Mouse (Mus musculus) midbrain, embryonic 13.5 days (tissue): ENCODE results near the gene Myrip. TPM values are rescaled to one million over a fixed set of nuclear protein-coding genes. Genes with fewer than 3 reads are reported as not detected.

Experiments
- ATAC-seq: fragments of 200-750 bp; cut with Nextera tagmentation; 2 replicates; pipeline ENCODE4 v1.8.0; 2017; ENCODE audit warnings: mild to moderate bottlenecking, moderate TSS enrichment, moderate library complexity
- H3K27ac ChIP-seq: fragments of 300-500 bp; sonication (generic); 2 replicates; pipeline ENCODE4 v1.5.1; 2015; ENCODE audit warnings: inconsistent platforms, mild to moderate bottlenecking, moderate library complexity
- H3K27me3 ChIP-seq: fragments of 300-500 bp; sonication (generic); 2 replicates; pipeline ENCODE4 v1.6.1; 2015; ENCODE audit warnings: mild to moderate bottlenecking, inconsistent platforms
- H3K36me3 ChIP-seq: fragments of 300-500 bp; sonication (generic); 2 replicates; pipeline ENCODE4 v1.6.1; 2015; ENCODE audit warnings: mild to moderate bottlenecking, inconsistent platforms
- H3K4me1 ChIP-seq: fragments of 300-500 bp; sonication (generic); replicated peaks from 2 replicates; pipeline ENCODE4 v1.6.1; 2015; ENCODE audit warnings: inconsistent platforms
- H3K4me2 ChIP-seq: fragments of 300-500 bp; sonication (generic); replicated peaks from 2 replicates; pipeline ENCODE4 v1.6.1; 2015; ENCODE audit warnings: moderate library complexity, mild to moderate bottlenecking, inconsistent platforms
- H3K4me3 ChIP-seq: fragments of 300-500 bp; sonication (generic); replicated peaks from 2 replicates; pipeline ENCODE4 v1.5.1; 2015; ENCODE audit warnings: mild to moderate bottlenecking, inconsistent platforms
- H3K9ac ChIP-seq: fragments of 300-500 bp; sonication (generic); replicated peaks from 2 replicates; pipeline ENCODE4 v1.6.1; 2015; ENCODE audit warnings: mild to moderate bottlenecking, inconsistent platforms
- H3K9me3 ChIP-seq: fragments of 300-500 bp; sonication (generic); 2 replicates; pipeline ENCODE4 v1.6.1; 2016; ENCODE audit warnings: mild to moderate bottlenecking, inconsistent platforms
- WGBS: fragments of 180-500 bp; shearing (Covaris S2); methylation state at CpG from one replicate; pipeline ENCODE4 v1.1.7; 2015; 5-methylcytosine and 5-hydroxymethylcytosine counted together
- polyA plus RNA-seq: library from polyadenylated mRNA; unstranded; fragments of >200 nt; fragmentation: Nextera tagmentation; extraction: Ambion mirVana; gene quantifications from 2 replicates; pipeline ENCODE4 v1.2.1, GENCODE M21; 2015

The Myrip gene
- polyA plus RNA-seq, 1 experiment from 2014 or later = 2.5 TPM

DNA sequence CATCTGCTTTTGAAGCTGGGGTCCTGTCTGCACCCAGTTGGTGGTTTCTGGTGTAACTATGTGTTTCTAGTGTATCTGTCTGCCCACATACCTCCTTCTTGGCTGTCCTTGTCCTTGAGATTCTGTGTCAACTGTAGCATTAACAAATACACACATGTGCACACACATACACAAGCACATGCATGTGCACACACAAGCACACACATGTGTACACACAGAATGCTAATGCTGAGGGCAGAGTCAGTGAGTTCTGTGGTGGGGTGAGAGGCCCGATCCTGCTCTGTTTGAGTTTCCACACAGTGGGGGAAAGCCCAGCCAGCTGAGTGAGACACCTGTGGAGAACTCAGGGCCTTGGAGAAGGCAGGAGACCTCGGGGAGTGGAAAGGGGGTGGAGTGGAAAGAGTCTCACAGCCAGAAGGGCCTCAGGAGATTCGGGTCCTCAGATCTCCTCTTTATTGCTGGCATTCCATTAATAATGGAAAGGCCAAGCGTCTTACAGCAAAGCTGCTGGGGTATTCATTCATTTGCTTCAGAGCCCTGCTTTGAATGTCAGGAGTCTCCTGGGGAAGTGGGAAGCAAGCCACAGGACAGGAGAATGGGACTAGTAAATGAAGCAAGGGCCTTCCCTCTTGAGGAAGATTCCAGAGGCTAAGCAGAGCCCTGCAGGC lies 41.9 kb downstream of the Myrip start:
- Histone ChIP-seq H3K36me3 (no peaks in the 10 kb centered on the region), H3K4me3 (no peak overlapping the region), H3K27ac (peak overlapping the region; percentile 67), H3K4me1 (peaks cover 29% of the 10 kb centered on the region), H3K9me3 (no peaks in the 10 kb centered on the region), H3K9ac (no peak overlapping the region), H3K27me3 (no peaks in the 10 kb centered on the region), H3K4me2 (no peak overlapping the region)
- 0 out of 2 replicates have a peak, but pooled peaks have one; percentile 32 for ATAC-seq
- 21% methylated on average over 4 of the region's 4 CpGs for WGBS

DNA sequence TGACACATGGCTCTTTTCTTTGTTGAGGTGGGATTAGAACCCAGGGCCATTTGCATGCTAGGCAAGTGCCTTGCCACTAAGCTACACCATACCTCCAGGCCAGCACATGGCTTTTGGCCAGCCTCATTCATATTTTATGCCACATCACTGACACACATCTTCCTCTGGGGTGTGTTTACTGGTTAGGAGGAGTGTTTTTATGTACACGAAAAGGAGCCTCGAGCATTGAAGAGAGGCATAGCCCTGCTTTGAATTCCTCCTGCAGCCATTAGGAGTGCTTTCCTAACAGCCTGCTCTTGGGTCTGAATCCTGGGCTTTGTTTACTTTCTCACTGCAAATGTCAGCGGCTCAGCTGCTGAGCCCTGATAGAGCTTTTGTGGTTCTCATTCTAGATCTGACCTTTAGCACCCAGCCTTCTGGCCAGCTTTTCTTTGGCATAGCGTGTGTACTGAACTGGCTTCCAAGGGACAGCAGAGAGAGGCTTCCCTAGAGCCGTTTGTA lies 44.4 kb downstream of the Myrip start:
- WGBS = 31% methylated on average over 5 of the region's 5 CpGs
- no peak overlapping the region; the same call in 1 of the 2 replicates for H3K9ac ChIP-seq
- H3K27me3 ChIP-seq = no peaks in the 10 kb centered on the region
- H3K4me3 ChIP-seq = no peak overlapping the region
- H3K9me3 ChIP-seq = no peaks in the 10 kb centered on the region
- peak overlapping the region; percentile 54 for H3K27ac ChIP-seq
- ATAC-seq = peak; percentile 24; the same call in 1 of the 2 replicates
- H3K4me2 ChIP-seq = no peak overlapping the region
- H3K4me1 ChIP-seq = peaks cover 41% of the 10 kb centered on the region
- H3K36me3 ChIP-seq = no peaks in the 10 kb centered on the region

DNA sequence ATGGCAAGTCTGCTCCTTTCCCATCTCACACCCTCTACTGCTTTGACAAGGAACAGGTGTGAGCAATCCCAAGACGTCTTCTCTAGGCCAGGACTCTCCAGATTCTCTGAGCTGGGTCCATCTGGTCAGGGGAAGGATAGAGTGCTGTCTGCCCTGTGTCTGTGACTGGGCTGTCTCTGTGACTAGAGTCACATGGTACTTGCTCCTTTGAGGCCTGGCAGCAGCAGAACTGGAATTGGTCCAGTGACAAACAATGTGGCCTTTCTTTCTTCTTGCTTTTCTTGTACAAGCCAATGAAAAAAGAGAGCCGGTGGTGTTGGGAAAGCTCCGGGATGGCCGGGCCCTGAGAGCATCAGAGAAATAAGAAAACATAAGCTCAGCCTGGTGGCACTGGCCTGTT lies 47.8 kb downstream of the Myrip start:
- Histone ChIP-seq H3K27me3 (no peaks in the 10 kb centered on the region), H3K27ac (peak overlapping the region; percentile 47; the same call in 1 of the 2 replicates), H3K36me3 (no peaks in the 10 kb centered on the region), H3K9ac (no peak overlapping the region), H3K4me2 (no peak overlapping the region), H3K4me1 (peaks cover 29% of the 10 kb centered on the region), H3K4me3 (no peak overlapping the region), H3K9me3 (no peaks in the 10 kb centered on the region)
- 51% methylated on average over 4 of the region's 4 CpGs for WGBS
- peak; percentile 77 for ATAC-seq

DNA sequence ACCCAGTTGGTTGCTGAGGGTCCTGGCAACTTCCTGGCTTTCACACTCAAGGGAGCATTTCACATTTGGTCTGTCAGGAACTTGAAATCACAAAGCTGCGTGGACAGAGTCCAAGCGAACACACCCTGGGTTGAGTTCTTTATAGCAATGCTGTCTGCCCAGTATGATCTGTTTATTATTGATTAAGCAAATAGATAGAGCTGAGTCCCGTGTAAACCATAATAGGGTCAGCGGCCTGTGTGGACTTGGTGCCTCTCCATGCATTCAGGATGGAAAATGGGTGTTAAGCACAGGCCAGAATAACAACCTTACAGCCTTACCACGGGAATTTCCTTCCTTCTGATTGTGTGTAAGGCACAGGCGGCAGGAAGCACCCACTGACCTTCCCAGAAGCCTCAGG lies 49.0 kb downstream of the Myrip start:
- H3K9me3 ChIP-seq = no peaks in the 10 kb centered on the region
- no peak for ATAC-seq
- WGBS = 66% methylated on average over 6 of the region's 6 CpGs
- H3K36me3 ChIP-seq = no peaks in the 10 kb centered on the region
- no peak overlapping the region for H3K4me2 ChIP-seq
- H3K9ac ChIP-seq = no peak overlapping the region
- no peak overlapping the region for H3K4me3 ChIP-seq
- H3K4me1 ChIP-seq = peaks cover 25% of the 10 kb centered on the region
- peak overlapping the region; percentile 47; the same call in 1 of the 2 replicates for H3K27ac ChIP-seq
- no peaks in the 10 kb centered on the region for H3K27me3 ChIP-seq

DNA sequence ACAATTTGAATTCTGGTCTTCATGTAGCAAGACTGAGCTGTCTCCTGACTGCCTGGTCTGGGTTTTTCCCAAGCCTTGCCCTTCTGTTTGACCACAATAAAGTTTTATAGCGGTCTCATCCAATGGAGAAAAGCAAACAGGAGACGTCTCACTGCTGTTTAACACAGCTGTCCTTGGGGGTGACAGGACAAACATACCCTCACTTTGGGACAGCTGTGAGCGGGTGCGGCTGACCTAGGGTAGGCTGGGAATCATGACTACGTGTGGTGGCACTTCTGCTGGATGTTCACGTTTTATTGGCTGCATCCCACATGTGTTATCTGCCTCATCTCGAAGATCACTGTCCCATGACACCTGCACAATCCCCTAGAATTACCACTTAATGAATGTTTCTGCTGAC lies 49.7 kb downstream of the Myrip start:
- WGBS = 80% methylated on average over 7 of the region's 7 CpGs
- H3K4me1 ChIP-seq = peaks cover 18% of the 10 kb centered on the region
- no peaks in the 10 kb centered on the region for H3K9me3 ChIP-seq
- H3K36me3 ChIP-seq = no peaks in the 10 kb centered on the region
- no peak overlapping the region for H3K27ac ChIP-seq
- no peak overlapping the region for H3K9ac ChIP-seq
- H3K27me3 ChIP-seq = no peaks in the 10 kb centered on the region
- no peak overlapping the region for H3K4me3 ChIP-seq
- no peak overlapping the region for H3K4me2 ChIP-seq
- no peak for ATAC-seq

DNA sequence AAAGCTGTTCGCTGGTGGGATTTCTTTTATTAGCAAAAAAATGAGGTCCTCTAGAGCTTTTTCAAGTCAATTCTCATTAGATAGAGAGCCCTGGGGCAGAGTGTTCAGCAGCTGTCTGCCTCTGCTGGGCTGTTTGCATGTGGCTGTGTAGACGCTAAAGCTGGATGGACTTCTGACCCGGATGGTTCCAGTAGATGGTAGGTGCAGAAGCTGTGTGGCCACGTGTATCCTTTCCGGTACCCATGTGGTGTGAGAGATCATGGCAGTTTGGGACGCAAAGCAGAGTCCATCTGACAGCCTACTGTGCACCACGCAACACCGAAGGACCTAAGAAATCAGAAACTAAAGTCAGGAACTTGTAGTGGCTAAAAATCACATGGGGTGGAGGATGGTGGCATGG lies 50.2 kb downstream of the Myrip start:
- no peak for ATAC-seq
- WGBS = 90% methylated on average over 8 of the region's 8 CpGs

DNA sequence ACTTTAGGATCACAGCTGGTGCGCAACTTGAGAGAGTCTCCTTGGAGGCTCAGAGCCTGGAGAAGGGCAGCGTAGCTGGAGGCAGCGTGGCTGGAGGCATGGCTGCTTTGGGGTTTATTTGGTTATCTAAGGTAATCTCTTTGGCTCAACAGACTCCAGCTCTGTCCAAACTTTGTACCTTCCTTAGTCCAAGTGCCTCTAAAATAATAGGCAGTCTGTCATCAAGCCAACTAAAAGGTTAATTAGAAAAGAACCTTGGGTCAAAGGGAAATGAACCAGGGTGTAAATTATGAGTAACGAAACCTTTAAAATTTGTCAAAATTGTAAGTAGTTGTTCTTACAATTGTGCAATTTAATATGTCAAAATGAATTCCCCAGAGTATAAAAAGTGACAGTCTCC lies 51.7 kb downstream of the Myrip start:
- H3K36me3 ChIP-seq = no peaks in the 10 kb centered on the region
- no peaks in the 10 kb centered on the region for H3K27me3 ChIP-seq
- no peak overlapping the region for H3K4me2 ChIP-seq
- no peaks in the 10 kb centered on the region for H3K9me3 ChIP-seq
- ATAC-seq = no peak
- no peak overlapping the region for H3K27ac ChIP-seq
- 93% methylated on average over 4 of the region's 4 CpGs for WGBS
- H3K4me1 ChIP-seq = 0 out of 2 replicates have a peak, but pooled peaks cover 12% of the 10 kb centered on the region
- H3K4me3 ChIP-seq = no peak overlapping the region
- H3K9ac ChIP-seq = no peak overlapping the region

More for the DNA sequence above, 50.2 kb downstream of the Myrip start:
- no peak overlapping the region for H3K4me2 ChIP-seq
- 0 out of 2 replicates have a peak, but pooled peaks cover 15% of the 10 kb centered on the region for H3K4me1 ChIP-seq
- no peaks in the 10 kb centered on the region for H3K9me3 ChIP-seq
- no peaks in the 10 kb centered on the region for H3K27me3 ChIP-seq
- no peaks in the 10 kb centered on the region for H3K36me3 ChIP-seq
- H3K27ac ChIP-seq = no peak overlapping the region
- H3K4me3 ChIP-seq = no peak overlapping the region
- no peak overlapping the region for H3K9ac ChIP-seq

DNA sequence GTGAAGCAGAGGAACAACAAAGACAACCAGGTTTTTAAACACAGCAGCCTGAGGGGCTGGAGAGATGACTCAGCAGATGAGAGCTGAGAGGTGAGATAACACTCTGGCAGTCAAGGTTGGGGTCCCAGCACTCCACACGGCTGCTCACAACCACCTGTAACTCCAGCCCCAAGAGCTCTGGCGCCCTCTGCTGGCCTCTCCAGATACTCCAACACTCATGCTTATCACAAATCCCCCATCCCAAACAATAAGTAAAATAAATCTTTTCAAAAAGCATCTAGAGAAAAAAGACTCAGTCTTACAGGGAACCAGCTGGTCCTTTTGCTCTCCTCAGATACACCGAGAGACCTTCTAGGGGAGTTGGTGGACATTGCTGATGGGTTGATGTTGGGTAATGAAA lies 52.7 kb downstream of the Myrip start:
- WGBS = 74% methylated on average over 3 of the region's 3 CpGs
- no peak overlapping the region for H3K27ac ChIP-seq
- no peak overlapping the region for H3K9ac ChIP-seq
- no peak for ATAC-seq
- no peaks in the 10 kb centered on the region for H3K27me3 ChIP-seq
- no peak overlapping the region for H3K4me3 ChIP-seq
- H3K4me1 ChIP-seq = 0 out of 2 replicates have a peak, but pooled peaks cover 8% of the 10 kb centered on the region
- no peaks in the 10 kb centered on the region for H3K9me3 ChIP-seq
- no peak overlapping the region for H3K4me2 ChIP-seq
- H3K36me3 ChIP-seq = no peaks in the 10 kb centered on the region

DNA sequence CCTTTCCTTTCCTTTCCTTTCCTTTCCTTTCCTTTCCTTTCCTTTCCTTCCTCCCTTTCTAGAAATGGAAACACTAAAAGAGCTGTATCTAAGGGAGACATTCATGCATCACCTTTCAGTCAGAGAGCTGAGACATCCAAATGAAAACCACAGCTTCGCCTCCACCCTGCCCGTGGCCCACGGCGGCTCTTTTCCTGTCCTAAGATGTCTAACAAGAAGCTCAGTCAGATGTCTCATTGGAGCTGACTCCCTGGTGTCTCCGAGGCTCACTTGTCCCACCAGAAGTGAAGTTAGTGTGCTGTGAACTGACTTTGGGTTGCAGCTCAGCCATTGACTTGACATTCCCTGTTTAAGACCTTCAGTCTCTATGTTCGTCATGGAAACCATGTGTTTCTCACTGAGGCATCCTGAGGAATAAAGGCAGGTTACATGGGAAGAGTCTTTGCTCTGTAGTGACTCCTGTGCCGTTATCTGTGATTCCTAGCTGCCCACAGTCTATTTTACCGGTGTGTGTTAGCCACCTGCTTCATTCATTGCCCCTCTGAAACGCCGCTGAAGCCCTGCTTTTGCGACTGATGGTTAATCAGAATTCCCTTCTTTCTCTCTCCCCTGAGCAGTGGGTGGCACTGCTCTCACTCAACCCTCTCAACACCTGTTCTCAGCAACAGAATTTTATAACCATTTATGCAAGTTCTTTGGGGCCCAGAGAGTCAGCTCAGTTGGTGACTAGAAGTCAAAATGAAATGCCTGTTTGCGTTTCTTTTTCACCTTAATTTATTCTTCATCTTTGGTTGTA lies 53.4 kb downstream of the Myrip start:
- no peak for ATAC-seq
- Histone ChIP-seq H3K4me1 (0 out of 2 replicates have a peak, but pooled peaks cover 3% of the 10 kb centered on the region), H3K27ac (no peak overlapping the region), H3K4me2 (no peak overlapping the region), H3K9ac (no peak overlapping the region), H3K9me3 (no peaks in the 10 kb centered on the region), H3K4me3 (no peak overlapping the region), H3K27me3 (no peaks in the 10 kb centered on the region), H3K36me3 (no peaks in the 10 kb centered on the region)
- 86% methylated on average over 12 of the region's 12 CpGs for WGBS

DNA sequence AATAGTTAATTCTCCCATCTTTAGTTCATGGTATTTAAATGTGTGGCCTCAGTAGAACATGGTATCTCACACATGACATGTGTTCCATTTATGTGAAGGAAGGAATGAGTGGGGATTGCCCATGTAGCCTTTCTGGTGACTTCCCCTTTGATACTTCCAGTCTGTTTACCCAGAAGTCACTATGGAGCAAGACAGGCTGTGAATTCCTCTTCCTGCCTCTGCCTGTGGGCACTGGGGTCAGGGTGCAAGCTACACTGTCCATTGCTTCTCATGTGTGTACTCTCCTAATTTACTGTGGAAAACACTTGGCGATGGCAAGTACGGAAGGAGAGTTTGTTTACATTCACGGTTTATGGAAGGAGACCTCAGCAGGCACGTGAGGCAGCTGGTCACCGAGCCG lies 55.2 kb downstream of the Myrip start:
- Histone ChIP-seq H3K4me2 (no peak overlapping the region), H3K4me3 (no peak overlapping the region), H3K9me3 (no peaks in the 10 kb centered on the region), H3K27me3 (no peaks in the 10 kb centered on the region), H3K27ac (no peak overlapping the region), H3K4me1 (no peaks in the 10 kb centered on the region), H3K9ac (no peak overlapping the region), H3K36me3 (no peaks in the 10 kb centered on the region)
- no peak for ATAC-seq
- 90% methylated on average over 6 of the region's 6 CpGs for WGBS

DNA sequence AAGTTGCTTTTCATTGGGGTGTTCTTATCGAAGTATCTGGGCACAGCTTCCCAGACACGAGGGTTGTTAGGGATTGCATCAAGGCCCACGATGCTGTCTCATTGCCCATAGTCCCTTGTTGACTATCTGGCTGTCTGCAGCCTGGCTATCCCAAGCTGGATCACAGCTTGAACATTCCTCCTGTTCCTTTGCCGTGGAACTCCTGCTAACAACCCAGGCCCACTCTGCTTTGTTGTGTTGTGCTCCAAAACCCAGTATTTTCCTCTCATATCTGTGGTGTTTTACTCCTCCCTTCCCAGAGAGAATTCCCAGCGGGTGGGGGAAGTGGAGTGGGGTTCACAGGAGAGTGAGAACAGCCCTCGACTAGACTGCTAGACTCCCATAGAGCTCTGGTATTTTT lies 56.7 kb downstream of the Myrip start:
- Histone ChIP-seq H3K36me3 (no peaks in the 10 kb centered on the region), H3K4me2 (no peak overlapping the region), H3K4me1 (no peaks in the 10 kb centered on the region), H3K27me3 (no peaks in the 10 kb centered on the region), H3K9ac (no peak overlapping the region), H3K27ac (no peak overlapping the region), H3K9me3 (no peaks in the 10 kb centered on the region), H3K4me3 (no peak overlapping the region)
- 75% methylated on average over 6 of the region's 6 CpGs for WGBS
- no peak for ATAC-seq

DNA sequence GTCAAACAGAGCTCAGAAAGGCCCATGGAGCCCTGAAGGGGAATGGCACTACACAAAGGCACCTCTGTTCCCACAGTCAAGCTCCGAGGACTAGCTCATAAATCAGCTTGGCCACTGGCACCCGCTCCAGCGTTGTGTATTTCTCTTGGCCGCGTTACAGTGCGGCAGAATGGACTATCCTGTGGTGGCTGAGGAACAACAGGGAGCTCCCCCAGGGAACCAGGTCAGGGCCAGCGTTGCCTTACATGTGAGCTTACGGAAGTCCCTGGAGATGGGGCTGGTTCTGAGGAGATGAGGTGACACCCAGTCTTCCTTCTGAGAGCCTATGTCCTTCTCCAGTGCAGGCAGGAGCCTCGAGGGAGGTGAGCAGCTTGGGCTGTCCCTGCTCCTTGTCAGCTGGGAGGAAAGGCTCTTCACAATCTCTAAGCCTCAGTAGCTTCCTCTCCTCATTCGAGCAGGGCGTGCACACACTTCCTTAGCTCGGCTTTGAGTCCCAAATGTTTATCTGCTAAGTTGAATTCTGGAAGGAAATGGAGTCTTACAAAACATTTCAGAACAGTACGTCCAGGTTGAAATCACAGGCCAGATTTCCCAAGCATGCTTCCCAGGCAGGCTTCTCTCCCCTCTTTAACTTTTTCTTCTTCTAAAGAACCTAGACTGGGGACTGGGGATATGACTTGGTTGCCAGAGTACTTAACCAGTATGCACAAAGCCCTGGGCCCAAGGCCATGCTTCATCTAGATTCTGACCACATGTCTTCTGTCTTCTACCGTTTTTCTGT lies 59.3 kb downstream of the Myrip start:
- Histone ChIP-seq H3K4me1 (no peaks in the 10 kb centered on the region), H3K36me3 (no peaks in the 10 kb centered on the region), H3K27me3 (no peaks in the 10 kb centered on the region), H3K9ac (no peak overlapping the region), H3K27ac (no peak overlapping the region), H3K4me2 (no peak overlapping the region), H3K9me3 (no peaks in the 10 kb centered on the region), H3K4me3 (no peak overlapping the region)
- 78% methylated on average over 14 of the region's 14 CpGs for WGBS
- ATAC-seq = no peak
